Mouse (Mus musculus): Measurements from ENCODE around the gene Zfp428.
"Not testable (repeated sequence)": the region's sequence is repeated elsewhere in the genome, so short reads cannot be mapped to it uniquely, and the experiment has no call there.

Gene Zfp428

DNA sequence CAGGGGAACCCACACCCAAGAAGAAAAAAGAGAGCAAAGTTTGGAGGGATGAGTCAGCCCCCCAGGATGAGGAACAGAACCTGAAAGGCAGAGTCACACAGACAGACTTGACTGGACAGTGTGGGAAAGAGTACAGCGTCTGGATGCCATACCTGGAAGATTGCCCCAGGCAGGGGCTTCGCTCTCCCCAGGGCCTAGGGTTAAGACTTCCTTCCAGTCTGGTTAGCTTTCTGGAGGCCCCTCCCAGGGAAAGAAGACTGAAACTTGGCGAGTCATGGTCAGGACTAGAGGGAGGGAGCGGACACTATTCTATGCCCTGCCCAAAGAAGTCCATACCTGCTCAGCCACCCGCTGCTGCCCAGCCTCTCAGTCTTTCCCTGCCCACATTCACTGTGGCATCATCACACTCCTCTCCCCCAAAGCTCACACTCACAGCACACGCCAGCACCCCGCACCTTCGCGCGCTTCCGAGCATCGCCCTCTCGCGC is 25.8 kb upstream of the Zfp428 start:
- DNase-seq (ENCODE audit: low spot score) = no peak

GRCm38 (mm10) chr7:24481474-24482207 is 25.2 kb upstream of the Zfp428 start, which contains the start of gene Cadm4:
Cadm4 (plus strand) TSS chr7:24482023.
- DNase-seq (ENCODE audit: low spot score) = peak; percentile 86

GRCm38 (mm10) chr7:24482208-24483020 is 24.4 kb upstream of the Zfp428 start:
- no peak for DNase-seq (ENCODE audit: low spot score)

GRCm38 (mm10) chr7:24483291-24483690 is 23.5 kb upstream of the Zfp428 start:
- not testable (repeated sequence) for DNase-seq (ENCODE audit: low spot score)

GRCm38 (mm10) chr7:24485481-24485880 is 21.3 kb upstream of the Zfp428 start:
- DNase-seq (ENCODE audit: low spot score) = no peak

DNA sequence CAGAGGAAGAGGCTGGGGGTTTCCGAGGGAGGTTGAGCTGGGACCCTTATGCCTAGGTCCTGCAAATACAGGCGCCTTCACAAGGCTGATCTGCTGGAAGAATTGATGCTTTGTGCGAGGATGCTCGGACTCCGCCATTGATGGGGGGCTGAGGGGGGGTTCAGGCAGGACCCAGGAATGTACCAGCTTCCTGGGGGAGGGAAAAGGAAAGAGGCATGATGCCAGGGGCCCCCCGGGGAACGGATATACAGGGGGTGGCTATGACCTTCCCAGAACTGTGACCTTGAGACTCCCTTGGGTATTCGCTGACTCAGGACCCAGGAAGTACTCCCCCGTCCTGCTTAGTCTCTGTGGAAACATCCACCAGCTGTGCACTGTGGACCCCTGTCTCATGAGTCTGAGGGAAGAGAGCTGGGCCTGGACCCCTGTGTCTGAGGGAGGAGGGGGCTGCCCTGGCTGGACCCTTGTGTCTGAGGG is 20.1 kb upstream of the Zfp428 start:
- DNase-seq (ENCODE audit: low spot score) = no peak

GRCm38 (mm10) chr7:24487403-24487802 is 19.4 kb upstream of the Zfp428 start:
- DNase-seq (ENCODE audit: low spot score) = no peak

DNA sequence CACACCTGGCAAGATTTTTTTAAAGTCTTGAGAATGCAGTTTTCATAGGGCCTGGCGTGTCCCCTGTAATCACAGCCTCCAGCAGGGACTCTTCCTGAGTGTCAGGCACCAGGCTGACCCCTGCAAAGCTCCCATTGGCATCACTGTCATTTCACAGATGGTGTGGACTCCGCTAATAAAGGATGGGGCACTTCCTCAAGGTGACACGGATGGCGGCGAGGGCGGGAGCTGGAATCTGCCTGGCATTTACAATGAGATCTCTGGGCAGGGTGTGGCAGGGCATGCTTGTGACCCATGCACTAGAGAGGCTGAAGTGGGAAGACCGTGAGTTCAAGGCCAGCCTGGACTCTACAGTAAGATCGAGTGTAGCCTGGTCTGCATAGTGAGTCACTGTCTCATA is 18.5 kb upstream of the Zfp428 start:
- DNase-seq (ENCODE audit: low spot score) = no peak

DNA sequence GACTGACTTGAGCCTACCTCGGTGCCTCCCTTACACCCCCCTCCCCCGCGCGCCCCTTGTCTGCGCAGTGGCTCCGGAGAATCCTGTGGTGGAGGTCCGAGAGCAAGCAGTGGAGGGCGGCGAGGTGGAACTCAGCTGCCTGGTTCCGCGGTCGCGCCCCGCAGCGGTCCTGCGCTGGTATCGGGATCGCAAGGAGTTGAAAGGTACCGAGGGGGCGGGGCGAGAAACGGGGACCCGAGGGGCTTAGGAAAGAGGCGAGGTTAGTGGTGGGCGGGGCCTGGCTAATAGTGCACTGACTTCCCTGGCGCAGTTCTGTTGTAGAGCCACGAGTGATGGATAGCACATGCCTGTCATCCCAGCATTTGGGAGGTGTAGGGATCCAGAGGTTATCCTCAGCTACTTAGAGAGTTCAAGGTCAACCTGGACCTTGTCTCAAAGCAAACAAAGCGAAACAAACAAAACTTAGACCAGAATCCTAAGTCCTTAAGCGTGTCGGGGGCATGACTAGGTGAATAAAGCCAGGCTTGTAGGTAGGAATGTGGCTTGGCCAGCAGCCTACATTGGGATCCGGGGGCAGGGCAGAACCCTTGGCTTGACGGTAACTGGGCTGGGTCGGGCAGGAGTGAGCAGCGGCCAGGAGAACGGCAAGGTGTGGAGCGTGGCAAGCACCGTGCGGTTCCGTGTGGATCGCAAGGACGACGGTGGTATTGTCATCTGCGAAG is 6.8 kb upstream of the Zfp428 start:
- no peak for DNase-seq (ENCODE audit: low spot score)

DNA sequence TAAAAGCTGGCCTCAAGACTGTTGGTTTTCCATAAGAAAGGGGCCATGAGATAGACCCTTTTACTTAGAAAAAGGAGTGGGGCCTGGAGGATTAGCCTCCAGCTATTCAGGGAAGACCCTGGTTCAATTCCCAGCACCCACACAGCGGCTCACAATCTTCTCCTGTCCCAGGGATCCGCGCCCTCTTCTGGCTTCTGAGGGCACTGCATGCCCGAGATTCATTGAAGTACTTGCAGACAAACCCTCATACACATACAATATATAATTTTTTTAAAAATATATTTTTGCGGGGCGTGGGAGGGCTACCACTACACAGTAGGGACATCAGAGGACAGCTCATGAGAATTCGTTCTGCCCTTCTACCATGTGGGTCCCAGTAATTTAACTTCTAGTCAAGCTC is 5.9 kb upstream of the Zfp428 start:
- DNase-seq (ENCODE audit: low spot score) = no peak

DNA sequence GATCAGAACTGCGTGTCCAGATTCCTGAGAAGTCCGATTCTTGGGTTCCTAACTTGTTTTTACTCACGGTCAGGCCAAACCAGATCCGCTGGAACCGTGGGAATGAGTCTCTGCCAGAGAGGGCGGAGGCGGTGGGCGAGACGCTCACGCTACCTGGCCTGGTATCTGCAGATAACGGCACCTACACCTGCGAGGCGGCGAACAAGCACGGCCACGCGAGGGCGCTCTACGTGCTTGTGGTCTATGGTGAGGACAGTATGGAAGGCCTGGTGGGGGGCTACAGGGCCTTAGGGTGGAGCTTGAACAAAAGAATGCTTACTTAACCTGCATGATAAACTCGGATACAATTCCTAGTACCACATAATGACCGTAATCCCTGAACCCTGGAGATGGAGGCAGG is 5.3 kb upstream of the Zfp428 start:
- no peak for DNase-seq (ENCODE audit: low spot score)

DNA sequence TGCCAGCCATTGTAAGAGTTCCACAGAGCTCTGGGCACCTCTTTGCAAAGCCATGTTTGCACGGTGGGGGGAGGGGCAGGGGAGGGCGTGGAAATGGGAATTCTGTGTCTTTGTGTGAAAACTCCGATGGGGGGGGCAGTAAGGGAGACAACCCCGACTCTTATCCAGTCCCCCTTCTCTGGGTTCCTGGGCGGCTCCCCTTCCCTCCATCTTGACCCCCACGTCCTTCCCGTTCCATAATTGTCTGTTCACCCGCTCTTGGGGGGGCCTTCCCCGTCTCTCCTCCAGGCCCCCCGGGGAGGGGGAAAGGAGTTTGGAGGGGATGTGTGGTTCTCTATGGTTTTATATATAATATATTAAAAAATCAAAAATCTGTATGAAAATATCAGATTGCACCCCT is 2.8 kb upstream of the Zfp428 start:
- DNase-seq (ENCODE audit: low spot score) = no peak

DNA sequence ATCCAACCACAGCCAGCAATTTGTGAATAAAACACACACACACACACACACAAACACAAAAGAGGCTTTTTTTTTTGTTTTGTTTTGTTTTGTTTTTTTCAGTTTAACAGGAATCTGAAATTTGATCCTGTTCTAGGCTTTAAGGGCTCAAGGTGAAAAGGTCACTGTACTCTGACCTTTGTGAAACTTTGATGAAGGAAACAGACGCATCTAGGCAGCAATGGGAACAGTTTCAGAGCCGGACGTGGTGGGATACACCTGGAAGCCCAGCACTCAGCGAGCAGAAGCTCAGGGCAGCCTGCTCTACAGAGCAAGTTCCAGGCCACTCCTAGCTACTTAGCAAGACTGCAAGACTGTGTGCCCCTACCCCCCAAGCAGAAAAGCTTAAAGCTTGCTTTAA is 1.9 kb upstream of the Zfp428 start:
- DNase-seq (ENCODE audit: low spot score) = no peak

DNA sequence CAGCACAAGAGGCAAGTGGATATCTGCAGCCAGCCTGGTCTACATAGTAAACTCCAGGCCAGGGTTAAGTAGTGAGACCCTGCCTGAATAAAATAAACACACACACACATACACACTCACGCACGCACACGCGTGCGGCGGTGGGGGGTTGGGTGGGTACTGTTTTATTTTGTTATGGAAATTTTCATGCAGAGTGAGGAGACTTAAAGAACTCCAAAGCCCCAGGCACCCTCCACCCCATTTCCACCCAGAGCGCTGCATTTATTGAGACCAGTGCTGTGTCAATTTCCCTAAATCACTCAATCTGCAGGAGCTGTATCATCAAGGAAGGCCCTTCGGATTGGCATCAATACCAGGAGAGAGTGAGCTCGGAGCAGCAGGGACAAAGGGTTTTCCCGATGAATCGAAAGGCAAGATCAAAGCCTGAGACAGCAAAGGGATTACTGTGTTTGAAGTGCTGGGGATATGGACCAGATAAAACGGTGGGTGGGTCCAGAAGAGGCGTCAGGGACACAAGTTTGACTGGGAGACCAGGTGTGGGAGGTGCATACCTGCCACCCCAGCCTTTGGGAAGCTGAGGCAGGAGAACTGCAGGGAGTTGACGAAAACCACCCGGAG is 1.2 kb upstream of the Zfp428 start:
- no peak for DNase-seq (ENCODE audit: low spot score)

DNA sequence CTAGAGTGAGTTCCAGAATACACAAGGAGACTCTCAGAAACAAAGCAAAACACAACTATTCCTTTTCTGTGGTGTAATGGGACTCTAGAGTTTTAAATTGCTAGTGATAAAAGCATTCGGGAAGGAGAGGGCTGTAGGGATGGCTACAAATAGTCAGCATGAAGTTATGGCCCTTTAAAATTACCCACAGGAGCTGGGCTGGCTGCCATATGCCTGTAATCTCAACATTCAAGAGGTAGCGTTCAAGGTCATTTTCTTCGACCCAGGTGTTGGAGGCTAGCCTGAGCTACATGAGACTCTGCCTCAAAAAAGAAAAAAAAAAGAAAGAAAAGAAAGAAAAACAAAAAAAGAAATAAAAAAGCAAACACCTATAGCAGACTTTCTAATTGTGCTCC is 744 bp upstream of the Zfp428 start:
- no peak for DNase-seq (ENCODE audit: low spot score)

DNA sequence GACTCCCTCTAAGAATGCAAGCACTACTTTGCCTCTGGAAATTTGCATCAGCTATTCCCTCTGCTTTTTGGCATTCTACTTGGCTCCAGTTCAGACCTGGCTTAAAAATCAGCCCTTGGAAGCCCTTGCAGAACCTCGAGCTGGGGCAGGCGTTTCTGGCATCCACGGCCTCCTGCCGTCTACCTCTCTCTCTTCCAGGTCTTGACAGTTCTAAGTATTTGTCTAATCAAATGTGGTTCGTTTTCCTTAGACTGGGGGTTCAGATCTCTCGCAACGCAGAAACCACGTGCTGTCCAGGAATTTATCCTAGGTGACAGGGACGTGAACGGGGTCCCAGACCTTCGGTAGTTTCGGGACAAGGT is 349 bp upstream of the Zfp428 start:
- DNase-seq (ENCODE audit: low spot score) = peak; percentile 24

DNA sequence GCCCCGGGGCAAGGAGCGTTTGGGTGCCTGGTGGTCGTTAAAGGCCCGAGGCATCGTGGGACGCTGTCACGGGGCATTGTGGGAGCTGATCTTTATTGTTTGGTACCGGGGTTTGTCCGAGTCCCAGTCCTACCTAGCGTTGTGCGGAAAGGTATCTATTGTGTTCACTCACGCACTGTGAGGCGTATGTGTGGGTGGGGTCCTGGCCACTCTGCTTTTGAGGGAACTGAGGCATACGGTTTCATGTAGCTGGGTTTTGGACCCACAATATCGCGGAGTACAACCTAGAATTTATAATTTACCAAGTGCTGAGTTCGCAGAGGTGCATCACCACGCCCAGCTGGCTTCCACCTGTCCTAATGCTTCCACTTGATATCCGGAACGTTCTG is 914 bp downstream of the Zfp428 start:
- no peak for DNase-seq (ENCODE audit: low spot score)

- DNase-seq (ENCODE audit: low spot score) = no peak
Observed at GRCm38 (mm10) chr7:24512355-24512754, 5.5 kb downstream of the Zfp428 start, which contains the start of gene AC161166.1. AC161166.1 (minus strand) TSS chr7:24512455.

DNA sequence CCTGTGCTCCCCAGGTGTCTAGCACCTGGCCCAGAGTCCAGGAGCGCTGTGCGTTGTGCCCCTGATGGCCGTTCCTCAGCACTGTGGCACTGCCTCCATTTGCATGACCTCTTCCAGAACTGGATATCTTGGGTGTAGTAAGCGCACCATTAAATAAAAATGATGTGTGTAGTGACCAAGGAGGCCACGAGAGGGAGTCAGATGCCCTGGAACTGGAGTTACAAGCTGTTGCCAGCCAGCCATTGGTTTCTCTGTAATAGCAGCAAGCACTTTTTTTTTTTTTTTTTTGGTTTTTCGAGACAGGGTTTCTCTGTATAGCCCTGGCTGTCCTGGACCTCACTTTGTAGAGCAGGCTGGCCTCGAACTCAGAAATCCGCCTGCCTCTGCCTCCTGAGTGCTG is 9.5 kb downstream of the Zfp428 start:
- not testable (repeated sequence) for DNase-seq (ENCODE audit: low spot score)

- DNase-seq (ENCODE audit: low spot score) = no peak
Observed at GRCm38 (mm10) chr7:24517077-24517476, 10.3 kb downstream of the Zfp428 start.

DNA sequence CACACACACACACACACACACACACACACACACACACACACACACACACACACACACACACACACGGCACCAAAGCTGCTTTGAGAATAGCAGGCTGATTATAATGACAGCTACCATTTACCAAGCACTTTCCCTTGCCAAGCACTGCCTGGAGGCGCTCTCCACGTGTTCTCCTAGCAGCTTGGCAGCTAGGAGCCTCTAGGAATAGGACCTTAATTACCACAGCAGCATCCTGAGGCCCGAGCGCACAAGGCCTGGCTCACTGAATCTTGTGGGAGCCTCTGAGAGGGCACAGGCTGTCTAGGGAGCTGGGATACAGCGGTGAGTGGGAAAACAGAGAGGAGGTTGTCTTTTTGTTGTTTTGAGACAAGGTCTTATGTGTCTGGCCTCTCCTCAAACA is 10.8 kb downstream of the Zfp428 start:
- DNase-seq (ENCODE audit: low spot score) = no peak

- no peak for DNase-seq (ENCODE audit: low spot score)
Observed at GRCm38 (mm10) chr7:24519130-24519529, 12.3 kb downstream of the Zfp428 start.
